Mouse (Mus musculus) midbrain, embryonic 11.5 days (tissue): ENCODE results near the gene Rasl11b. TPM values are rescaled to one million over a fixed set of nuclear protein-coding genes. Genes with fewer than 3 reads are reported as not detected.

Experiments used
- ATAC-seq: fragments of 200-750 bp; cut with Nextera tagmentation; 2 replicates; pipeline ENCODE4 v1.8.0; 2017; ENCODE audit warnings: moderate TSS enrichment, moderate library complexity; ENCODE audit not compliant: low FRiP score
- DNase-seq: peaks from one replicate; pipeline ENCODE4 v3.0.0; 2015; ENCODE audit warnings: low spot score; ENCODE audit errors: missing footprints
- H3K27ac ChIP-seq: fragments of 300-500 bp; sonication (generic); 2 replicates; pipeline ENCODE4 v1.5.1; 2014; ENCODE audit warnings: low read depth, low read length
- H3K27me3 ChIP-seq: fragments of 300-500 bp; sonication (generic); 2 replicates; pipeline ENCODE4 v1.6.1; 2014; ENCODE audit warnings: mild to moderate bottlenecking, low read length, moderate library complexity, mixed read lengths; ENCODE audit not compliant: control insufficient read depth, insufficient read depth
- H3K36me3 ChIP-seq: fragments of 300-500 bp; sonication (generic); 2 replicates; pipeline ENCODE4 v1.6.1; 2014; ENCODE audit warnings: mild to moderate bottlenecking, low read length, moderate library complexity, mixed read lengths; ENCODE audit not compliant: control insufficient read depth, insufficient read depth
- H3K4me1 ChIP-seq: fragments of 300-500 bp; sonication (generic); 2 replicates; pipeline ENCODE4 v1.6.1; 2014; ENCODE audit warnings: low read length; ENCODE audit not compliant: control insufficient read depth, insufficient read depth
- H3K4me2 ChIP-seq: fragments of 300-500 bp; sonication (generic); 2 replicates; pipeline ENCODE4 v1.6.1; 2014; ENCODE audit warnings: mild to moderate bottlenecking, moderate library complexity
- H3K4me3 ChIP-seq: fragments of 300-500 bp; sonication (generic); 2 replicates; pipeline ENCODE4 v1.5.1; 2014; ENCODE audit warnings: low read depth, low read length
- H3K9ac ChIP-seq: fragments of 300-500 bp; sonication (generic); 2 replicates; pipeline ENCODE4 v1.6.1; 2014; ENCODE audit warnings: low read length
- H3K9me3 ChIP-seq: fragments of 300-500 bp; sonication (generic); 2 replicates; pipeline ENCODE4 v1.6.1; 2016; ENCODE audit warnings: low read length; ENCODE audit not compliant: control insufficient read depth
- WGBS: fragments of 180-500 bp; shearing (Covaris S2); extraction: QIAGEN DNeasy Blood & Tissue Kit; methylation state at CpG from one replicate; pipeline ENCODE4 v1.1.7; 2014; 5-methylcytosine and 5-hydroxymethylcytosine counted together
- polyA plus RNA-seq: library from polyadenylated mRNA; unstranded; fragments of >200 nt; fragmentation: Nextera tagmentation; extraction: Ambion mirVana; gene quantifications from 2 replicates; pipeline ENCODE4 v1.2.1, GENCODE M21; 2014

Gene Rasl11b
- polyA plus RNA-seq, 1 experiment from 2014 or later: 29.0 TPM

GRCm38 (mm10) chr5:74175526-74176270 is 19.4 kb upstream of the Rasl11b start:
- Histone ChIP-seq H3K4me3 (no peak overlapping the region), H3K9ac (no peak overlapping the region), H3K36me3 (no peaks in the 10 kb centered on the region), H3K9me3 (no peaks in the 10 kb centered on the region), H3K4me2 (no peak overlapping the region), H3K27ac (no peak overlapping the region; the same call in 1 of the 2 replicates), H3K27me3 (peaks cover 4% of the 10 kb centered on the region; the same call in 1 of the 2 replicates), H3K4me1 (peaks cover 22% of the 10 kb centered on the region; the same call in 1 of the 2 replicates)
- DNase-seq: no peak
- WGBS: 73% methylated on average over 14 of the region's 14 CpGs
- ATAC-seq: no peak

- Histone ChIP-seq H3K4me1 (peaks cover 15% of the 10 kb centered on the region; the same call in 1 of the 2 replicates), H3K27ac (no peak overlapping the region), H3K36me3 (no peaks in the 10 kb centered on the region), H3K27me3 (peaks cover 4% of the 10 kb centered on the region; the same call in 1 of the 2 replicates), H3K9me3 (no peaks in the 10 kb centered on the region), H3K4me3 (no peak overlapping the region), H3K9ac (no peak overlapping the region), H3K4me2 (no peak overlapping the region)
- WGBS: 13% methylated on average over 10 of the region's 10 CpGs
- ATAC-seq (peak; percentile 73; the same call in 1 of the 2 replicates), DNase-seq (peak; percentile 87)
Measured at GRCm38 (mm10) chr5:74180216-74180615, 14.9 kb upstream of the Rasl11b start.

GRCm38 (mm10) chr5:74183118-74183517 is 12.0 kb upstream of the Rasl11b start:
- H3K27me3 ChIP-seq: no peaks in the 10 kb centered on the region
- no peak overlapping the region for H3K4me2 ChIP-seq
- H3K9ac ChIP-seq: no peak overlapping the region
- H3K4me1 ChIP-seq: peaks cover 15% of the 10 kb centered on the region; the same call in 1 of the 2 replicates
- no peaks in the 10 kb centered on the region for H3K9me3 ChIP-seq
- WGBS: 77% methylated on average over 10 of the region's 10 CpGs
- H3K4me3 ChIP-seq: no peak overlapping the region
- no peak overlapping the region for H3K27ac ChIP-seq
- no peak for DNase-seq
- no peak for ATAC-seq
- no peaks in the 10 kb centered on the region for H3K36me3 ChIP-seq

GRCm38 (mm10) chr5:74184607-74185006 is 10.5 kb upstream of the Rasl11b start:
- Histone ChIP-seq H3K4me1 (peaks cover 7% of the 10 kb centered on the region; the same call in 1 of the 2 replicates), H3K4me3 (no peak overlapping the region), H3K9me3 (no peaks in the 10 kb centered on the region), H3K4me2 (no peak overlapping the region), H3K27me3 (no peaks in the 10 kb centered on the region), H3K9ac (no peak overlapping the region), H3K36me3 (no peaks in the 10 kb centered on the region), H3K27ac (no peak overlapping the region)
- WGBS: 90% methylated on average over 9 of the region's 9 CpGs
- ATAC-seq (no peak), DNase-seq (no peak)

- no peak overlapping the region for H3K9ac ChIP-seq
Measured at GRCm38 (mm10) chr5:74188076-74188475, 7.0 kb upstream of the Rasl11b start.

GRCm38 (mm10) chr5:74188886-74189285 is 6.2 kb upstream of the Rasl11b start:
- WGBS: 77% methylated on average over 8 of the region's 8 CpGs
- H3K27me3 ChIP-seq: peaks cover 8% of the 10 kb centered on the region; the same call in 1 of the 2 replicates
- H3K4me2 ChIP-seq: no peak overlapping the region
- H3K4me1 ChIP-seq: peaks cover 3% of the 10 kb centered on the region; the same call in 1 of the 2 replicates
- H3K9ac ChIP-seq: no peak overlapping the region
- no peaks in the 10 kb centered on the region for H3K9me3 ChIP-seq
- H3K4me3 ChIP-seq: no peak overlapping the region
- H3K36me3 ChIP-seq: no peaks in the 10 kb centered on the region
- DNase-seq (no peak), ATAC-seq (no peak)
- no peak overlapping the region for H3K27ac ChIP-seq

More at GRCm38 (mm10) chr5:74188076-74188475, 7.0 kb upstream of the Rasl11b start:
- no peak for ATAC-seq
- Histone ChIP-seq H3K4me2 (no peak overlapping the region), H3K9me3 (no peaks in the 10 kb centered on the region), H3K4me1 (0 out of 2 replicates have a peak, but pooled peaks cover 2% of the 10 kb centered on the region), H3K27me3 (peaks cover 8% of the 10 kb centered on the region; the same call in 1 of the 2 replicates), H3K27ac (no peak overlapping the region), H3K4me3 (no peak overlapping the region), H3K36me3 (no peaks in the 10 kb centered on the region)
- no peak for DNase-seq
- 90% methylated on average over 12 of the region's 12 CpGs for WGBS

DNA sequence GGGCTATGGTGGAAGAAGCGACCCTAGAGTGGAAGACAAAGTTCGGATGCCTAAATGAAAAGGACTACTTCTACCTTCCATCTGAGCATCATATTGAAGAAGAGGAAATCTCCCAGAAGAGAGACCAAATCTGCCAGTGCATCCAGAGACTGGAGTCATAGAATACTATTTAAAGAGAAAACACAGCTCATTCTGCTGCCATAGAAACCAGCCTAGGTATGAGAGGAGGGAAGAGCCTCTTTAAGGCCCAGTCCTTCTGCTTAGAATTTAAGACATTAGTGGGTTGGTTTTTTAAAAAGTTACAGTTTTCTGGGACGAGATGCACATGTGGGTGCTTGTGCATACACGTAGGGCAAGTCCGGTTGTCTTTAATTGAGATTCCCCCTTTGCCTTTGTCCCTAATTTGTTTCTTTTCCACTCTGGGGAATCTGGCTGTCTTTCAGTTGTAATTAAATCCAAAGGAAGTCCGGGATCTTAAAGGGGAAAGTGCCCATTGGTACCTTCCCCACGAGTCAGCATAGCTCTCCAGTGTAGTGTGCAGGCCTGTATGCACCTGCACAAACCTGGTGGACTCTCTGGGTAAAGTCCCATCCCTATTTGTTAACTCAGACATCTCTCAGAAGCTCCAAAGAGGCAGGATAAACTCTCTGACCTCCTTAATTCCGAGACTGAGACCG is 5.5 kb upstream of the Rasl11b start:
- ATAC-seq: no peak
- no peaks in the 10 kb centered on the region for H3K9me3 ChIP-seq
- H3K27me3 ChIP-seq: peaks cover 11% of the 10 kb centered on the region; the same call in 1 of the 2 replicates
- DNase-seq: no peak
- H3K4me3 ChIP-seq: no peak overlapping the region
- no peak overlapping the region for H3K27ac ChIP-seq
- no peaks in the 10 kb centered on the region for H3K36me3 ChIP-seq
- H3K4me2 ChIP-seq: no peak overlapping the region
- no peak overlapping the region for H3K9ac ChIP-seq
- 44% methylated on average over 9 of the region's 9 CpGs for WGBS
- peaks cover 8% of the 10 kb centered on the region for H3K4me1 ChIP-seq

DNA sequence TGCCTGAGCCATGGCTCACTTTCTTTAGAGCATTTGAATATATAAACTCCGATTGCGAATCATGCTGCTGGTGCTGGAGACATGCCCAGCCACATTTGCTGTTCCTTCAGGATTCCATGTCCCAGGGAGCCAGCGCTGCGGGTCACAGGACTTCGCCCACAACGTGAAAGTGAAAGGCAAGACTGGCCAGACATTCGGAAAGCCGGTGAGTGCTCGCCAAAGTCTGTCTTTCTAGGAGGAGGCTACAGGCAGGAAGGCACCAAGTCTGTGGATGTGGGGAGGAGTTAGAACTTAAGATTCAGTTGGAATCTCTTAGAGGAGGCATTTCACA is 5.0 kb upstream of the Rasl11b start:
- no peak for ATAC-seq
- Histone ChIP-seq H3K4me1 (peaks cover 10% of the 10 kb centered on the region), H3K36me3 (no peaks in the 10 kb centered on the region), H3K4me3 (no peak overlapping the region), H3K9me3 (no peaks in the 10 kb centered on the region), H3K4me2 (no peak overlapping the region), H3K27me3 (peaks cover 11% of the 10 kb centered on the region; the same call in 1 of the 2 replicates), H3K27ac (no peak overlapping the region), H3K9ac (no peak overlapping the region)
- WGBS: 32% methylated on average over 9 of the region's 9 CpGs
- no peak for DNase-seq

- 51% methylated on average over 5 of the region's 5 CpGs for WGBS
- Histone ChIP-seq H3K4me2 (no peak overlapping the region), H3K4me1 (peaks cover 10% of the 10 kb centered on the region), H3K4me3 (no peak overlapping the region), H3K9me3 (no peaks in the 10 kb centered on the region), H3K27me3 (peaks cover 11% of the 10 kb centered on the region; the same call in 1 of the 2 replicates), H3K36me3 (no peaks in the 10 kb centered on the region), H3K27ac (no peak overlapping the region), H3K9ac (no peak overlapping the region)
- DNase-seq (no peak), ATAC-seq (no peak)
Measured at GRCm38 (mm10) chr5:74190911-74191310, 4.2 kb upstream of the Rasl11b start.
